Mouse (Mus musculus) myocyte (in vitro differentiated cells): ENCODE measurements around the gene Ireb2. TPM values are rescaled to one million over a fixed set of nuclear protein-coding genes. Genes with fewer than 3 reads are reported as not detected.

Experiments
- H3K27me3 ChIP-seq: one replicate; pipeline ENCODE4 v1.6.1; 2011; ENCODE audit not compliant: control insufficient read depth, insufficient read depth, insufficient read length
- H3K36me3 ChIP-seq: one replicate; pipeline ENCODE4 v1.6.1; 2011; ENCODE audit not compliant: control insufficient read depth, insufficient read depth
- H3K4me2 ChIP-seq: one replicate; pipeline ENCODE4 v1.6.1; 2011; ENCODE audit warnings: low read depth, control low read depth
- H3K4me3 ChIP-seq: one replicate; pipeline ENCODE4 v1.5.1; 2011; ENCODE audit warnings: mild to moderate bottlenecking, control low read depth, moderate library complexity
- H3K79me2 ChIP-seq: one replicate; pipeline ENCODE4 v1.6.1; 2011; ENCODE audit not compliant: control insufficient read depth, insufficient read depth
- H3ac ChIP-seq: one replicate; pipeline ENCODE4 v1.6.1; 2011; ENCODE audit not compliant: control insufficient read depth, insufficient read length
- CEBPB ChIP-seq: IDR thresholded peaks from 2 replicates; pipeline ENCODE4 v1.6.1; 2011; ENCODE audit warnings: mild to moderate bottlenecking, moderate library complexity; ENCODE audit not compliant: poor library complexity, insufficient read depth, severe bottlenecking
- E2F4 ChIP-seq: IDR thresholded peaks from one replicate; pipeline ENCODE4 v1.6.1; 2011; ENCODE audit warnings: mild to moderate bottlenecking, control low read depth, moderate library complexity; ENCODE audit not compliant: insufficient read depth
- MAX ChIP-seq: IDR thresholded peaks from one replicate; pipeline ENCODE4 v1.6.1; 2011; ENCODE audit warnings: low read depth, mild to moderate bottlenecking, control low read depth
- MYOD1 ChIP-seq, 3 experiments: IDR thresholded peaks; one replicate each; pipeline ENCODE4 v1.6.1; 2011; ENCODE audit warnings: control low read depth in 2 of 3, low read depth in 2 of 3, mild to moderate bottlenecking in 2 of 3, moderate library complexity in 1 of 3; ENCODE audit not compliant: insufficient read length in 2 of 3, control insufficient read depth in 1 of 3
- MYOG ChIP-seq, 3 experiments: IDR thresholded peaks; one replicate each; pipeline ENCODE4 v1.6.1; 2011; ENCODE audit warnings: control low read depth in 2 of 3, low read depth in 2 of 3, mild to moderate bottlenecking in 2 of 3; ENCODE audit not compliant: insufficient read length in 2 of 3, control insufficient read depth in 1 of 3, insufficient read depth in 1 of 3
- POLR2A ChIP-seq: IDR thresholded peaks from one replicate; pipeline ENCODE4 v1.6.1; 2011; ENCODE audit warnings: low read depth, mild to moderate bottlenecking, control low read depth, moderate library complexity; ENCODE audit not compliant: insufficient read length
- POLR2AphosphoS2 ChIP-seq: IDR thresholded peaks from one replicate; pipeline ENCODE4 v1.6.1; 2011; ENCODE audit warnings: low read depth, control low read depth; ENCODE audit not compliant: insufficient read length
- REST ChIP-seq: IDR thresholded peaks from one replicate; pipeline ENCODE4 v1.6.1; 2011; ENCODE audit warnings: mild to moderate bottlenecking, control low read depth, moderate library complexity; ENCODE audit not compliant: insufficient read depth, insufficient read length
- SRF ChIP-seq: IDR thresholded peaks from one replicate; pipeline ENCODE4 v1.6.1; 2011; ENCODE audit warnings: low read depth; ENCODE audit not compliant: control insufficient read depth, insufficient read length
- TCF12 ChIP-seq: IDR thresholded peaks from one replicate; pipeline ENCODE4 v1.6.1; 2011; ENCODE audit warnings: mild to moderate bottlenecking, control low read depth; ENCODE audit not compliant: poor library complexity, insufficient read depth, severe bottlenecking
- TCF3 ChIP-seq: IDR thresholded peaks from one replicate; pipeline ENCODE4 v1.6.1; 2011; ENCODE audit warnings: low read depth, control low read depth; ENCODE audit not compliant: insufficient read length
- USF1 ChIP-seq: IDR thresholded peaks from one replicate; pipeline ENCODE4 v1.6.1; 2011; ENCODE audit warnings: low read depth, mild to moderate bottlenecking, control low read depth, moderate library complexity
- polyA plus RNA-seq: library from polyadenylated mRNA; unstranded; fragments of >200 nt; fragmentation: generic; extraction: Trizol; gene quantifications from one replicate; pipeline ENCODE4 v1.2.1, GENCODE M21; 2012; ENCODE audit warnings: missing spikeins

Ireb2 gene
- polyA plus RNA-seq, 1 experiment, result 9.4 TPM

DNA sequence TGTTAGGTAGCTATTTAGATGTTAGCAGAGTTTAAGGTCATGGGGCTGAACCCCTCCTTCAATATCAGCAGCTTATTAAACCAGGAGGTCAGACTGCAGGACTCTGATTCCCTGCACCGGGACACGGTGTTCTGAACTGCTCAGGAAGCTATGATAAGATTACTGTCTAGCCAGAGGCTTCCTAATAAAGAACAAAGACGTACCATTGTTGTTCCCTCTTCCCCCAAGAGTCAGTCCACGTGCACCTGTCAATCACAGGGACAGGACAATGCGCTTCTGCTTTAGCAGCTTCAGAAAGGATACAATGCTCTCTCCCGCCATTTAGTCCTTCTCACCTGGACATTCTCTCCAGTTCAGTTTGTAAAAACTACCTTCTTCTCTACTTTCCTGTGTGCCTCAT lies 8.0 kb upstream of the Ireb2 start:
- Histone ChIP-seq H3K4me3 (no peak overlapping the region), H3K4me2 (no peak overlapping the region), H3K79me2 (no peaks in the 10 kb centered on the region), H3K36me3 (no peaks in the 10 kb centered on the region), H3K27me3 (peaks cover 16% of the 10 kb centered on the region), H3ac (no peak overlapping the region)
- no peak for TF ChIP-seq MYOG (IDR thresholded peaks at IDR 0.05; ENCODE audit: control insufficient read depth in 1 of 3, insufficient read depth in 1 of 3, insufficient read length in 2 of 3, low read depth in 2 of 3)
- TF ChIP-seq REST, result no peak
- no peak for TF ChIP-seq POLR2A
- TF ChIP-seq MYOD1 (IDR thresholded peaks at IDR 0.05; ENCODE audit: control insufficient read depth in 1 of 3, insufficient read length in 2 of 3, low read depth in 2 of 3), result peak in 1 of 3 experiments; percentile 48

DNA sequence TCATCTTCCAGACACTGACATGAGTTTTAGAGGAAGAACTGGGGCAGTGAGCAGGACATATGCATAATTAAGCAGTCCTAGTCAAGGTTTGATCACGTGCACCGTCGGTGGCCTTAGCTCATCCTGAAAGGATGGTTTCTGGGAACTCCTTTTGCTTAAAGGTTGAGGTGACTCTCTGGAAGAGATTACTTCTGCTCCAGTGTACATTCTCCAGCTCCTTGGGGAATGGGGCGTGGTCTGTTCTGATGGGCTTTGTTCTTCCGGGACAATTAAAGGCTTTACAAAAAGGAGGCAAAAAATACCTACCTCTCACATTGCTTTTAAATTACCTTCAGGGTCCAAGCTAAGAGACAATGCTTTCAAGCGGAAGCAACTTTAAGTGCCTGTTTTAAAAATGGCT lies 7.5 kb upstream of the Ireb2 start:
- Histone ChIP-seq H3ac (no peak overlapping the region), H3K36me3 (no peaks in the 10 kb centered on the region), H3K79me2 (no peaks in the 10 kb centered on the region), H3K4me2 (no peak overlapping the region), H3K27me3 (peaks cover 16% of the 10 kb centered on the region), H3K4me3 (no peak overlapping the region)
- TF ChIP-seq MAX (no peak), MYOD1 (IDR thresholded peaks at IDR 0.05; ENCODE audit: control insufficient read depth in 1 of 3, insufficient read length in 2 of 3, low read depth in 2 of 3) (no peak), E2F4 (no peak), MYOG (IDR thresholded peaks at IDR 0.05; ENCODE audit: control insufficient read depth in 1 of 3, insufficient read depth in 1 of 3, insufficient read length in 2 of 3, low read depth in 2 of 3) (no peak), SRF (no peak), TCF3 (no peak), POLR2A (no peak), REST (no peak), CEBPB (no peak), USF1 (no peak), TCF12 (no peak), POLR2AphosphoS2 (no peak)

DNA sequence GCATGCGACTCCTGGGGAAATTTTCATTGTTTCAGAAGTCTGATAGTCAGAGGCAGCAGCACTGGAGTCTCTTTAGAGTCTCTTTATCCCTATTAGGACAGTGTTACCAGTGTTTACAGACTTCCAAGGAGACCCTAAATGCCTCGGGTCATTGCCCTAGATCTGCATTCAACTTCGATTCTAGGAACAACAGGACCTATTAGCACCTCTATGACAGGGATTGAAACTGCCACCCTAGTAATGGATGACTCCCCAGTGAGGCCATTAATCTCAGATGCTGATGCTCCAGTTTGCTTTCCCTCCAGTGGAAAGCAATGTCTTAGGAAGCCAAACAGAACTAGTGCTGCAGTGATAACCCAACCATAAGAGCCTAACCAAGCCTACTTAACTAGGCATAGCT lies 6.1 kb upstream of the Ireb2 start:
- no peaks in the 10 kb centered on the region for H3K36me3 ChIP-seq
- TF ChIP-seq MYOD1 (IDR thresholded peaks at IDR 0.05; ENCODE audit: control insufficient read depth in 1 of 3, insufficient read length in 2 of 3, low read depth in 2 of 3) (no peak), TCF3 (no peak), TCF12 (no peak), MYOG (IDR thresholded peaks at IDR 0.05; ENCODE audit: control insufficient read depth in 1 of 3, insufficient read depth in 1 of 3, insufficient read length in 2 of 3, low read depth in 2 of 3) (no peak), USF1 (no peak), MAX (no peak), REST (no peak), SRF (no peak), POLR2A (no peak), E2F4 (no peak)
- no peak overlapping the region for H3K4me2 ChIP-seq
- no peak overlapping the region for H3K4me3 ChIP-seq
- no peaks in the 10 kb centered on the region for H3K79me2 ChIP-seq
- H3K27me3 ChIP-seq, result peaks cover 6% of the 10 kb centered on the region
- H3ac ChIP-seq, result no peak overlapping the region

DNA sequence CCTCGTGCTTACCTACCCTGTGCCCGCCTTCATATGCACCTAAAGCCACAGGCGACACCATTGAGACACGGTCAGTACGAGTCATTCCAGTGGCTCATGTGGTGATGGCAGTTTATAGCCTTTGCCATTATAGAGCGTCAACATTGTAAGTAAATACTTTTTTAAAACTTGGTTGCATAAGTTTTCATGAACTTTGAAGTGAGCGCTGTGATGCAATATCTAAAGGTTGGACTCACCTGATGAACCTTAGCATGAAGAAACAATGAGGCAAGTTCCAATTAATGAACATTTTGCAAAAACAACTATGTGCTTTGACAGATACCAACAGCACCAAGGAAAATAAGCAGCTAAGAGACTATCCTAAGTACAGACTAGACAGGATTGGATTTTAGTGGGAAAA lies 3.1 kb upstream of the Ireb2 start:
- Histone ChIP-seq H3K4me2 (no peak overlapping the region), H3K4me3 (no peak overlapping the region), H3ac (no peak overlapping the region), H3K36me3 (peaks cover 4% of the 10 kb centered on the region), H3K27me3 (peaks cover 3% of the 10 kb centered on the region), H3K79me2 (peaks cover 16% of the 10 kb centered on the region)
- TF ChIP-seq TCF3 (no peak), E2F4 (no peak), SRF (no peak), TCF12 (no peak), POLR2A (no peak), MYOD1 (IDR thresholded peaks at IDR 0.05; ENCODE audit: control insufficient read depth in 1 of 3, insufficient read length in 2 of 3, low read depth in 2 of 3) (no peak), REST (no peak), MYOG (IDR thresholded peaks at IDR 0.05; ENCODE audit: control insufficient read depth in 1 of 3, insufficient read depth in 1 of 3, insufficient read length in 2 of 3, low read depth in 2 of 3) (no peak), POLR2AphosphoS2 (no peak), CEBPB (no peak), MAX (no peak), USF1 (no peak)

DNA sequence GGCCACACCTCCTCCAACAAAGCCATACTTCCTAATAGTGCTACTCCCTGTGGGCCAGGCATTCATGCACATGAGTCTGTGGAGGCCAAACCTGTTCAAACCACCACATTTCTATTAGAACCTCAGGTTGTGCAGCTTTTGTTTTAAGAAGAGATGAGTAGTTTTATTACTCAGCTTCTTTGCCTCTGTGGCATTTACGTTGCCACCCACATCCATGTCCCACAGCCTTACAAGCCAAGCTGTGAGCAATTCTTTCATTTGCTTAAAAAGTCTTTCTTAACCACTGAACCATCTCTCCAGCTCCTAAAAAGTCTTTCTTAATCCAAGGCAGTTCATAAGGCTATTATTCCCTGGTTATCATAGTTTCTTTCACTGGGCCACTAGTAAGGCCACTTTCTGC lies 15.2 kb downstream of the Ireb2 start:
- H3K4me2 ChIP-seq, result no peak overlapping the region
- TF ChIP-seq MYOG (IDR thresholded peaks at IDR 0.05; ENCODE audit: control insufficient read depth in 1 of 3, insufficient read depth in 1 of 3, insufficient read length in 2 of 3, low read depth in 2 of 3) (no peak), POLR2A (no peak), MAX (no peak), REST (no peak), USF1 (no peak), TCF12 (no peak), MYOD1 (IDR thresholded peaks at IDR 0.05; ENCODE audit: control insufficient read depth in 1 of 3, insufficient read length in 2 of 3, low read depth in 2 of 3) (no peak), SRF (no peak), CEBPB (no peak), E2F4 (no peak), POLR2AphosphoS2 (no peak), TCF3 (no peak)
- no peak overlapping the region for H3ac ChIP-seq
- H3K79me2 ChIP-seq, result peaks cover 77% of the 10 kb centered on the region
- H3K27me3 ChIP-seq, result no peaks in the 10 kb centered on the region
- H3K36me3 ChIP-seq, result peaks cover 30% of the 10 kb centered on the region
- no peak overlapping the region for H3K4me3 ChIP-seq
